Mouse (Mus musculus) CH12.LX (cell line): Measurements from ENCODE around the gene Slit2. TPM values are rescaled to one million over a fixed set of nuclear protein-coding genes. Genes with fewer than 3 reads are reported as not detected.
A peak's percentile ranks its signal among the peaks of the same experiment; 100 is the strongest.

Experiments used
- DNase-seq: peaks from one replicate; pipeline ENCODE4 v3.0.0-alpha.2; 2013; ENCODE audit errors: extremely low read depth
- H3K27ac ChIP-seq: 2 replicates; pipeline ENCODE4 v1.5.1; 2012; ENCODE audit warnings: low read depth, mild to moderate bottlenecking, control low read depth, moderate library complexity; ENCODE audit not compliant: insufficient read depth
- H3K27me3 ChIP-seq: replicated peaks from 2 replicates; pipeline ENCODE3; 2012; ENCODE audit warnings: inconsistent platforms
- H3K36me3 ChIP-seq, 2 experiments: replicated peaks in 1 of 2; 2 replicates each; pipeline versions ENCODE3 to v1.6.1; 2012; ENCODE audit warnings: inconsistent platforms in 1 of 2, low read length in 1 of 2, mild to moderate bottlenecking in 1 of 2, mixed read lengths in 1 of 2, moderate library complexity in 1 of 2; ENCODE audit not compliant: control insufficient read depth in 1 of 2, insufficient read depth in 1 of 2
- H3K4me1 ChIP-seq, 2 experiments: 2 replicates each; pipeline ENCODE4 v1.6.1; 2012; ENCODE audit warnings: inconsistent platforms in 1 of 2, moderate library complexity in 1 of 2; ENCODE audit not compliant: insufficient read depth in 2 of 2, control insufficient read depth in 1 of 2
- H3K4me2 ChIP-seq: 2 replicates; pipeline ENCODE4 v1.6.1; 2012; ENCODE audit warnings: low read depth, mild to moderate bottlenecking, control low read depth; ENCODE audit not compliant: poor library complexity, insufficient read depth, severe bottlenecking
- H3K4me3 ChIP-seq, 3 experiments: fragments of 150-350 bp in 1 of 3; sonication (generic) in 1 of 3; replicated peaks in 1 of 3; 2 replicates each; pipeline versions ENCODE3 to v1.5.1; 2011 to 2012; ENCODE audit warnings: low read depth in 2 of 3, low read length in 2 of 3, mild to moderate bottlenecking in 2 of 3, moderate library complexity in 2 of 3, control low read depth in 1 of 3, improper control_type of control experiment in 1 of 3, inconsistent platforms in 1 of 3, mixed read lengths in 1 of 3; ENCODE audit not compliant: poor library complexity in 1 of 3
- H3K79me2 ChIP-seq: replicated peaks from 2 replicates; pipeline ENCODE4 v1.6.1; 2012; ENCODE audit warnings: mild to moderate bottlenecking, moderate library complexity; ENCODE audit not compliant: control insufficient read depth, poor library complexity, insufficient read depth, severe bottlenecking; ENCODE audit errors: extremely low read depth
- H3K9ac ChIP-seq: 2 replicates; pipeline ENCODE4 v1.6.1; 2012; ENCODE audit warnings: low read depth, mild to moderate bottlenecking, control low read depth, moderate library complexity; ENCODE audit not compliant: insufficient read depth
- H3K9me3 ChIP-seq: replicated peaks from 2 replicates; pipeline ENCODE3; 2012; ENCODE audit warnings: low read length, inconsistent platforms, mixed read lengths
- BHLHE40 ChIP-seq: IDR thresholded peaks from 2 replicates; pipeline ENCODE4 v1.6.1; 2011; ENCODE audit warnings: mild to moderate bottlenecking, low read depth, low read length, improper control_type of control experiment
- CHD2 ChIP-seq: IDR thresholded peaks from 2 replicates; pipeline ENCODE4 v1.6.1; 2011; ENCODE audit warnings: low read length, improper control_type of control experiment
- ETS1 ChIP-seq: conservative IDR thresholded peaks from 2 replicates; pipeline ENCODE4 v1.6.1; 2012; ENCODE audit warnings: low read depth, mild to moderate bottlenecking, inconsistent platforms, low read length, improper control_type of control experiment, moderate library complexity
- HCFC1 ChIP-seq: IDR thresholded peaks from 2 replicates; pipeline ENCODE4 v1.6.1; 2012; ENCODE audit warnings: low read depth, mild to moderate bottlenecking, inconsistent platforms, low read length, improper control_type of control experiment
- JUN ChIP-seq: IDR thresholded peaks from 2 replicates; pipeline ENCODE4 v1.6.1; 2011; ENCODE audit warnings: low read depth, mild to moderate bottlenecking, low read length, improper control_type of control experiment, moderate library complexity; ENCODE audit not compliant: insufficient read depth
- KAT2A ChIP-seq: IDR thresholded peaks from 2 replicates; pipeline ENCODE4 v1.6.1; 2012; ENCODE audit warnings: low read length, improper control_type of control experiment, inconsistent platforms; ENCODE audit not compliant: insufficient replicate concordance
- MAFK ChIP-seq: IDR thresholded peaks from 2 replicates; pipeline ENCODE4 v1.6.1; 2011; ENCODE audit warnings: low read length, improper control_type of control experiment; ENCODE audit not compliant: insufficient replicate concordance
- MEF2A ChIP-seq: IDR thresholded peaks from 2 replicates; pipeline ENCODE4 v1.6.1; 2014; ENCODE audit warnings: low read depth, mild to moderate bottlenecking, inconsistent platforms, low read length, improper control_type of control experiment, borderline replicate concordance
- MXI1 ChIP-seq: IDR thresholded peaks from 2 replicates; pipeline ENCODE4 v1.6.1; 2011; ENCODE audit warnings: mild to moderate bottlenecking, low read depth, low read length, improper control_type of control experiment
- NELFE ChIP-seq: IDR thresholded peaks from 2 replicates; pipeline ENCODE4 v1.6.1; 2011; ENCODE audit warnings: low read depth, low read length, improper control_type of control experiment
- POLR2A ChIP-seq: IDR thresholded peaks from 2 replicates; pipeline ENCODE4 v1.6.1; 2011; ENCODE audit warnings: low read depth, mild to moderate bottlenecking, improper control_type of control experiment, low read length
- POLR2AphosphoS2 ChIP-seq: IDR thresholded peaks from 2 replicates; pipeline ENCODE4 v1.6.1; 2011; ENCODE audit warnings: low read depth, low read length, improper control_type of control experiment
- RCOR1 ChIP-seq: conservative IDR thresholded peaks from 2 replicates; pipeline ENCODE4 v1.6.1; 2012; ENCODE audit warnings: low read depth, mild to moderate bottlenecking, inconsistent platforms, low read length, improper control_type of control experiment
- SIN3A ChIP-seq: IDR thresholded peaks from 2 replicates; pipeline ENCODE4 v1.6.1; 2012; ENCODE audit warnings: low read length, improper control_type of control experiment, inconsistent platforms
- UBTF ChIP-seq: IDR thresholded peaks from 2 replicates; pipeline ENCODE4 v1.6.1; 2012; ENCODE audit warnings: low read depth, mild to moderate bottlenecking, inconsistent platforms, low read length, improper control_type of control experiment, moderate library complexity
- USF2 ChIP-seq: conservative IDR thresholded peaks from 2 replicates; pipeline ENCODE4 v1.6.1; 2011; ENCODE audit warnings: low read depth, low read length, improper control_type of control experiment
- ZC3H11A ChIP-seq: IDR thresholded peaks from 2 replicates; pipeline ENCODE4 v1.6.1; 2012; ENCODE audit warnings: low read depth, mild to moderate bottlenecking, inconsistent platforms, low read length, improper control_type of control experiment
- ZMIZ1 ChIP-seq: IDR thresholded peaks from 2 replicates; pipeline ENCODE4 v1.6.1; 2012; ENCODE audit warnings: low read depth, mild to moderate bottlenecking, inconsistent platforms, low read length, improper control_type of control experiment
- ZNF384 ChIP-seq: IDR thresholded peaks from 2 replicates; pipeline ENCODE4 v1.6.1; 2012; ENCODE audit warnings: low read depth, low read length, improper control_type of control experiment, inconsistent platforms
- dilution Hi-C: fragments of 300-500 bp; cut with MboI; formaldehyde crosslinking; loops from 2 replicates; pipeline ENCODE4 v1.14.3; 2020; ENCODE audit warnings: low sequenced_read_pairs; ENCODE audit not compliant: extremely low pct_unique_long_range_greater_than_20kb, extremely low pct_ligation_motif_present
- in situ Hi-C: fragments of 300-500 bp; cut with MboI; formaldehyde crosslinking; loops from 3 replicates; pipeline ENCODE4 v1.14.3; 2019; ENCODE audit warnings: low sequenced_read_pairs, low pct_ligation_motif_present, low pct_unique_long_range_greater_than_20kb, mixed read lengths
- polyA plus RNA-seq: library from polyadenylated mRNA; unstranded; fragments of >175 nt; gene quantifications from 2 replicates; pipeline ENCODE4 v1.2.1, GENCODE M21; 2012; ENCODE audit warnings: low read depth; ENCODE audit not compliant: insufficient read length
- total RNA-seq, 2 experiments: library from RNA; depleted of rRNA; stranded (reverse); fragments of 300-350 nt in 1 of 2; fragments of >200 nt in 1 of 2; gene quantifications; 2 replicates each; pipeline ENCODE4 v1.2.3; 2012 to 2014

Gene Slit2
- total and polyA plus RNA-seq, 3 experiments: 0.04 to 0.20 (median 0.17) TPM

GRCm38 (mm10) chr5:48330817-48331216 is 347.9 kb downstream of the Slit2 start:
- dilution Hi-C loops (no loop called here), in situ Hi-C loops (no loop called here)
- peaks cover 2 to 10% of the 10 kb centered on the region in 2 experiments; a peak in 3 of 4 replicates for H3K4me1 ChIP-seq
- no peak overlapping the region for H3K4me2 ChIP-seq
- H3K79me2 ChIP-seq: no peaks in the 10 kb centered on the region
- no peak for DNase-seq
- H3K36me3 ChIP-seq: no peaks in the 10 kb centered on the region
- H3K27ac ChIP-seq: no peak overlapping the region
- no peaks in the 10 kb centered on the region for H3K9me3 ChIP-seq
- H3K27me3 ChIP-seq: no peaks in the 10 kb centered on the region
- H3K9ac ChIP-seq: no peak overlapping the region
- no peak overlapping the region for H3K4me3 ChIP-seq
- TF ChIP-seq NELFE: no peak
- no peak for TF ChIP-seq POLR2AphosphoS2
- TF ChIP-seq UBTF: no peak
- no peak for TF ChIP-seq SIN3A
- no peak for TF ChIP-seq KAT2A
- TF ChIP-seq CHD2: no peak
- TF ChIP-seq MAFK: no peak
- no peak for TF ChIP-seq MEF2A
- TF ChIP-seq HCFC1: no peak
- TF ChIP-seq RCOR1: no peak
- no peak for TF ChIP-seq ZMIZ1
- no peak for TF ChIP-seq ZC3H11A
- TF ChIP-seq POLR2A: no peak
- no peak for TF ChIP-seq USF2
- no peak for TF ChIP-seq JUN
- TF ChIP-seq MXI1: no peak

DNA sequence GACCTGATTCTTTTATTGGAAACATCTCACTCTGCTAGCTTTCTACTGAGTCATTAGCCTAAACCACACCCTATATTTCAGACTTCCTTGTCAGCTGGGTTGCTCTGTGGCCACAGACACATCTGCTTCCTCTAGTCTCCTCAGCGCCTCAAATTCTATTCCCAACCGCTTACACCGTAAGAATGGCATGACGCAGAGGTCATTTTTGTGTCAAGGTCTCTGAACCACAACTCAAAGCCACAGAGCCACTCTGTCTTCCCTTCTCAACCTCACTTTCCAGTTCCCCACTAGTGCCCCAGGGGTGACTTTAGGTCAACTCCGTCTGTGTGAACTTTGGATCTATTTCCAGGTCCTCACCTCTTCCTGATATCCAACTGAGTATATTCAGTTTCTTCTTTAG is 348.5 kb downstream of the Slit2 start:
- no peak for TF ChIP-seq ZNF384
- 0 out of 2 replicates have a peak, but pooled peaks have one; percentile 12 for TF ChIP-seq MAFK
- peak; percentile 87 for TF ChIP-seq ETS1
- 0 out of 2 replicates have a peak, but pooled peaks have one; percentile 5 for TF ChIP-seq BHLHE40
- no peaks in the 10 kb centered on the region for H3K36me3 ChIP-seq
- dilution Hi-C loops (no loop called here), in situ Hi-C loops (no loop called here)
- no peaks in the 10 kb centered on the region for H3K79me2 ChIP-seq
- DNase-seq: peak; percentile 72
- no peak overlapping the region for H3K9ac ChIP-seq
- H3K27ac ChIP-seq: no peak overlapping the region
- H3K4me1 ChIP-seq: peaks cover 2 to 10% of the 10 kb centered on the region in 2 experiments; a peak in 3 of 4 replicates
- H3K9me3 ChIP-seq: no peaks in the 10 kb centered on the region
- H3K4me2 ChIP-seq: peak overlapping the region; percentile 6; the same call in 1 of the 2 replicates
- H3K4me3 ChIP-seq: no peak overlapping the region
- H3K27me3 ChIP-seq: no peaks in the 10 kb centered on the region
